Mouse (Mus musculus): ENCODE results near the gene Urm1.

DNA sequence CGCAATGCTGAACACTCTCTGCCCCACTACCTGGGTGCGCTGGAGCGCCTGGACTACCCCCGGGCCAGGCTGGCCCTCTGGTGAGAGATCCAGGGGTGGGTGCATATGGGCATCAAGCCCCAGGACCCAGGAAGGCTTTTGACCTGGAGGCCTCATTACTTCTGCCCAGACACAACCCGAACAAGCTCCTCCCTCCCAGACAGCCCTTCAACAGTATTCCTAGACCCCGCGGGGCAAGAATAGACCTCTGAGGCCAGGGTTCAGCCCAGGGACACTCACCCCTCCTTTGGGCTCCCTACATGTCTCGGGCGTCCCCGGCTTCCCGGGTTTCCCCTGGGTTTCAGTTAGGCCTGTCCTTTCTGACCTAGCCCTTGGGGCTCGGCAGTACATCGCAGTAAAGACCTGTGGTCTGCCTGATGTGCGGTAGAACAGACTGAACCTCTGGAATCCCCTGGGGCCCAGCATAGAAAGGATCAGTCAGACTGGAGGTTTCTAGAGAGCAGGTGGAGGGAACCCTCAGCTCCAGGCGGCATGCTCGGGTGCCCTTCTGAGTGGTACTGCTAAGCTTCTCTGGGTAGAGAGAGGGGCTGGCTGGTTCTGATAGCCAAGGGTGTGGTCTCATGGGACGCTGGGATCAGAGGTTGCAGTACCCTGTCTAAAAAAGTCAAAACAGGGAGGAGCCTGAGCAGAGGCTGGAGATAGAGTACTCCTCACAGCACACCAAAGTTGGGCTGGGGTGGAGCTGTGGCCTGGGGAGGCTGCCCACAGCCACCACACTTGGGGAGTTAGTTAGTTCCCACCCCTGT is 50.0 kb downstream of the Urm1 start:
- TF ChIP-seq CTCF (IDR thresholded peaks at IDR 0.05; ENCODE audit: extremely low read depth, insufficient read depth, insufficient read length, insufficient replicate concordance) (no peak), POLR2A (IDR thresholded peaks at IDR 0.05; ENCODE audit: low read depth, low read length) (no peak)
